Mouse (Mus musculus) lung, adult 2 months (tissue): ENCODE measurements around the gene Bcan.

Experiments
- CTCF ChIP-seq: fragments of 200-500 bp; IDR thresholded peaks from 2 replicates; pipeline ENCODE4 v1.5.1; 2011; ENCODE audit warnings: mild to moderate bottlenecking, low read length, control low read depth; ENCODE audit not compliant: insufficient read depth
- POLR2A ChIP-seq: fragments of 200-500 bp; IDR thresholded peaks from 2 replicates; pipeline ENCODE4 v1.6.1; 2011; ENCODE audit warnings: low read depth, mild to moderate bottlenecking, control low read depth, low read length, borderline replicate concordance; ENCODE audit errors: extremely low read depth

- peak; percentile 85; the same call in 1 of the 2 replicates for TF ChIP-seq POLR2A
- no peak for TF ChIP-seq CTCF
Measured at GRCm38 (mm10) chr3:88042661-88043421, 42.8 kb upstream of the Bcan start, which contains the start of gene Gpatch4.
